Mouse (Mus musculus) olfactory bulb, adult 2 months (tissue): ENCODE data around the gene Limch1.

Experiments
- CTCF ChIP-seq: fragments of 200-500 bp; IDR thresholded peaks from 2 replicates; pipeline ENCODE4 v1.5.1; 2012; ENCODE audit warnings: low read depth, mild to moderate bottlenecking, low read length, moderate library complexity; ENCODE audit not compliant: insufficient read depth
- POLR2A ChIP-seq: fragments of 200-500 bp; IDR thresholded peaks from 2 replicates; pipeline ENCODE4 v1.6.1; 2012; ENCODE audit warnings: mild to moderate bottlenecking, low read depth, low read length, moderate library complexity; ENCODE audit not compliant: insufficient read depth

DNA sequence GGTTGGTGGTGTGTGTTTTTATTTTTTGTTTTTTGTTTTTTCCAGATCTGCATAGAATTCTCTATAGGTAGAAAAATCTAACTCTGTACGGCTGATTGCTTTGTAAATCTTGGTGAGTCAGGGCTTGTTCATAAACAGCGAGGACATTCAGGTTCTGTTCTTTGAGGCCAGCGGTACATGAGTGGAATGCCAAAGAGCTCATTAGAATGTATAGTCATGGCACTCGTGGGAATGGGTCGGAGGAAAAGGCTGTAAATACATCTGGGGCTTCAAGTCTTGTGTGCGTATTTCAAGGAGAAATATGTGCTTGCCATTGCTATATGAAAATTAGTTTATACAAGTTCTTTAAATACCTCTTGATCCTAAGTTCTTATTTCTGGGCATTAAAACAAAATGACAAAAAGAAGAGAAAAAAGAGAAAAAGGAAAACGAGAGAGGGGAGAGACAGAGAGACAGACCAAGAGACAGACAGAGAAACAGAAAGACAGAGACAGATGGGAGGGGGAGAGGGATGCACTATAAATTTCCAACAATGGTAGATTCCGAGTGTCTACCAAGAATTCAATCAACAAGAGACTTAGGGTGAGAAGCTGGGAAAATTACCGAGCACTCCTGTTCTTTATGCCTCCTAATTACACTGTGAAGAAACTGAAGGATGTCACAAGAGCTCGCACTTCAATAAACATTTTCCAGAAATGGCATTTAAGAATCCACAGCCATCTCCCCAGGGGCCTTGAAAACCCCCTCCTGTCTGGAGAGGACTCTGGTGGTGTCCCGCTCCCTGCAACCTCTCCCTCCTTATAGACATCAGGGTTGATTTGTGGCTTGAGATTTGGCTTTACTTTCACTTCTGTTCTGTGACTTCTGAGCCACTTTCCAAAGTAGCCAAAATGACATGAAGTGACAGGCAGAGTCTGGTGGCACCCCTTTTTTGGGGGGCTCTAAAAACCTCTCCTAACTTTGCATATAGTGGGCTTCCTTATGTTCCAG lies 173.0 kb downstream of the Limch1 start:
- TF ChIP-seq CTCF, result no peak
- no peak for TF ChIP-seq POLR2A
